In genomic region chr13:14522128-14522905, GRCm38 (mm10) we compare ENCODE assay signal across 9 mouse cellular contexts. TPM values are rescaled to one million over a fixed set of nuclear protein-coding genes. Genes with fewer than 3 reads are reported as not detected.
A peak's percentile ranks its signal among the peaks of the same experiment; 100 is the strongest.
DNase-seq lines count a peak whose midpoint lies in the region; ATAC-seq and TF ChIP-seq lines count a peak whose summit lies in the region.
"Had no signal": no experiment of that assay in that cellular context is flagged by ENCODE, and none has a peak within 500 bp of the region (broad histone marks: within the 10 kb centered on the region; RNA-seq: fewer than 3 reads in every experiment).

No protein-coding gene starts in this region.

- 1% methylated on average over 38 of the region's 38 CpGs for WGBS in kidney, postnatal 0 days
- 3% methylated on average over 38 of the region's 38 CpGs for WGBS in kidney, adult 2 months
- WGBS in heart, embryonic 12.5 days = 3% methylated on average over 38 of the region's 38 CpGs
- WGBS in midbrain, embryonic 10.5 days = 2% methylated on average over 38 of the region's 38 CpGs

- H3K27me3 ChIP-seq in kidney, postnatal 0 days (ENCODE audit: insufficient read depth, low read length) = no peaks in the 10 kb centered on the region
- no peaks in the 10 kb centered on the region; the same call in 1 of the 2 replicates for H3K27me3 ChIP-seq in kidney, adult 2 months (replicated peaks; ENCODE audit: control insufficient read depth, insufficient read depth, low read length)
- H3K27me3 ChIP-seq in heart, embryonic 12.5 days (replicated peaks) = peaks cover 23% of the 10 kb centered on the region
- peaks cover 36% of the 10 kb centered on the region for H3K27me3 ChIP-seq in midbrain, embryonic 10.5 days (ENCODE audit: low read depth, poor library complexity, severe bottlenecking)
- H3K27me3 ChIP-seq in testis, adult 2 months (ENCODE audit: control insufficient read depth, insufficient read depth, low read length) = no peaks in the 10 kb centered on the region

- DNase-seq in kidney, postnatal 0 days (ENCODE audit: low spot score) = no peak
- DNase-seq in kidney, adult 2 months = no peak
- DNase-seq in cerebellum, postnatal 4 days (ENCODE audit: low spot score in 2 of 2) = peak; percentile 30 to 49
- DNase-seq in layer of hippocampus, postnatal 36 days = peak; percentile 60 to 62
- peak; percentile 60 for DNase-seq in midbrain, embryonic 10.5 days (ENCODE audit: low spot score)
- no peak for DNase-seq in kidney, adult 11 months

- TF ChIP-seq CTCF in kidney, postnatal 0 days (IDR thresholded peaks at IDR 0.05; ENCODE audit: low read depth) = no peak
- TF ChIP-seq CTCF in kidney, adult 2 months (conservative IDR thresholded peaks at IDR 0.05; ENCODE audit: insufficient read depth, insufficient read length, low read depth, low read length) = no peak
- no peak for TF ChIP-seq CTCF in testis, adult 2 months (IDR thresholded peaks at IDR 0.05; ENCODE audit: control insufficient read depth, insufficient read depth, insufficient replicate concordance, low read depth, low read length)

- peak overlapping the region; percentile 81 for H3K4me2 ChIP-seq in kidney, postnatal 0 days (ENCODE audit: low read length)
- peak overlapping the region; percentile 95 for H3K4me2 ChIP-seq in heart, embryonic 12.5 days

- H3K4me3 ChIP-seq in kidney, postnatal 0 days (replicated peaks; ENCODE audit: low read depth, low read length) = peak overlapping the region; percentile 42
- H3K4me3 ChIP-seq in kidney, adult 2 months (ENCODE audit: insufficient read depth, low read depth, low read length) = no peak overlapping the region
- H3K4me3 ChIP-seq in heart, embryonic 12.5 days = peak overlapping the region; percentile 56
- H3K4me3 ChIP-seq in midbrain, embryonic 10.5 days = peak overlapping the region; percentile 71
- peak overlapping the region; percentile 46 for H3K4me3 ChIP-seq in testis, adult 2 months (ENCODE audit: control insufficient read depth, low read depth, low read length)

- peaks cover 5% of the 10 kb centered on the region; the same call in 1 of the 2 replicates for H3K4me1 ChIP-seq in kidney, postnatal 0 days (replicated peaks; ENCODE audit: insufficient read depth, low read length)
- no peaks in the 10 kb centered on the region for H3K4me1 ChIP-seq in kidney, adult 2 months (ENCODE audit: control insufficient read depth, insufficient read depth, low read length)
- H3K4me1 ChIP-seq in heart, embryonic 12.5 days (replicated peaks) = peaks cover 17% of the 10 kb centered on the region
- H3K4me1 ChIP-seq in midbrain, embryonic 10.5 days = peaks cover 15% of the 10 kb centered on the region
- H3K4me1 ChIP-seq in testis, adult 2 months (ENCODE audit: control insufficient read depth, insufficient read depth, low read length) = peaks cover 12% of the 10 kb centered on the region

- no peak for TF ChIP-seq POLR2A in kidney, adult 2 months (IDR thresholded peaks at IDR 0.05; ENCODE audit: low read depth, low read length)
- TF ChIP-seq POLR2A in testis, adult 2 months (IDR thresholded peaks at IDR 0.05; ENCODE audit: control insufficient read depth, low read depth, low read length) = no peak

- no peaks in the 10 kb centered on the region for H3K36me3 ChIP-seq in kidney, postnatal 0 days (ENCODE audit: insufficient read depth, low read length)
- H3K36me3 ChIP-seq in kidney, adult 2 months (ENCODE audit: control insufficient read depth, insufficient read depth, low read length) = no peaks in the 10 kb centered on the region
- no peaks in the 10 kb centered on the region for H3K36me3 ChIP-seq in heart, embryonic 12.5 days
- H3K36me3 ChIP-seq in midbrain, embryonic 10.5 days = no peaks in the 10 kb centered on the region
- no peaks in the 10 kb centered on the region for H3K36me3 ChIP-seq in testis, adult 2 months (ENCODE audit: control insufficient read depth, insufficient read depth, low read length)

- peak; percentile 76 for ATAC-seq in kidney, postnatal 0 days (replicated peaks; ENCODE audit: low FRiP score, low read depth)
- ATAC-seq in heart, embryonic 12.5 days (ENCODE audit: insufficient number of reproducible peaks, low FRiP score) = peak; percentile 77

- 0 out of 2 replicates have a peak overlapping the region, but pooled peaks have one; percentile 19 for H3K9ac ChIP-seq in kidney, postnatal 0 days (ENCODE audit: low read depth, low read length)
- H3K9ac ChIP-seq in heart, embryonic 12.5 days = peak overlapping the region; percentile 60

- H3K9me3 ChIP-seq in kidney, postnatal 0 days (replicated peaks; ENCODE audit: low read length) = no peaks in the 10 kb centered on the region
- no peaks in the 10 kb centered on the region for H3K9me3 ChIP-seq in heart, embryonic 12.5 days (replicated peaks)
- no peaks in the 10 kb centered on the region for H3K9me3 ChIP-seq in midbrain, embryonic 10.5 days (replicated peaks)

- H3K27ac ChIP-seq in kidney, postnatal 0 days = no peak overlapping the region
- H3K27ac ChIP-seq in kidney, adult 2 months (ENCODE audit: insufficient read depth, low read depth, low read length) = no peak overlapping the region
- H3K27ac ChIP-seq in heart, embryonic 12.5 days (ENCODE audit: poor library complexity, severe bottlenecking) = no peak overlapping the region
- peak overlapping the region; percentile 83 for H3K27ac ChIP-seq in midbrain, embryonic 10.5 days (replicated peaks)
- H3K27ac ChIP-seq in testis, adult 2 months (ENCODE audit: control insufficient read depth, insufficient read depth, low read depth, low read length) = no peak overlapping the region

RNA-seq across cellular contexts. Expression of gene Hecw1, which starts 0.7 kb away (rescaled TPM):
- polyA plus RNA-seq in kidney, postnatal 0 days (2015; fragmentation: Nextera tagmentation; extraction: Ambion mirVana) = 0.01 TPM in 1 of 2 replicates, not detected in the other
- polyA plus RNA-seq in kidney, adult 2 months (2012; rRNA removed) = 0.03 TPM in 1 of 2 replicates, not detected in the other
- polyA plus RNA-seq in heart, embryonic 12.5 days (2016; fragmentation: Nextera tagmentation; extraction: Ambion mirVana) = 0.37 and 0.72 TPM in 2 replicates
- total RNA-seq in layer of hippocampus, postnatal 36 days (2021) = 10 to 100 TPM; 61.4 to 63.8 TPM
- 2.1 and 5.7 TPM in 2 replicates for polyA plus RNA-seq in midbrain, embryonic 10.5 days (2016; fragmentation: Nextera tagmentation; extraction: Ambion mirVana)
- polyA plus RNA-seq in testis, adult 2 months (2012; rRNA removed) = 9.7 and 10.1 TPM in 2 replicates
- total RNA-seq: neutrophil, adult 5-6 weeks had no signal

Comparison
In these comparisons a context has a peak if more than half of its experiments do, and no peak if none do; other contexts are left out.
1. DNase-seq: peak in cerebellum, postnatal 4 days (2 of 2), layer of hippocampus, postnatal 36 days (2 of 2) and midbrain, embryonic 10.5 days (single experiment); none in kidney, postnatal 0 days (single experiment), kidney, adult 2 months (single experiment) and kidney, adult 11 months (single experiment).